Mouse (Mus musculus) adrenal gland, adult (tissue): ENCODE data around the gene Strn3.
A peak's percentile ranks its signal among the peaks of the same experiment; 100 is the strongest.
"Not testable (repeated sequence)": the region's sequence is repeated elsewhere in the genome, so short reads cannot be mapped to it uniquely, and the experiment has no call there.

Source experiments
- DNase-seq, 2 experiments: peaks; one replicate each; pipeline ENCODE4 v3.0.0; 2022 to 2023; ENCODE audit warnings: low spot score in 1 of 2; ENCODE audit not compliant: inconsistent age in 2 of 2

Strn3 gene

GRCm38 (mm10) chr12:51694096-51694495, 2.4 kb upstream of the Strn3 start:
- no peak for DNase-seq

GRCm38 (mm10) chr12:51693419-51693818, 1.7 kb upstream of the Strn3 start:
- no peak for DNase-seq

- peak; percentile 32 to 48 for DNase-seq
These were observed 1.2 kb upstream of the Strn3 start for GRCm38 (mm10) chr12:51692870-51693269.

- DNase-seq, result peak; percentile 85 to 96
These were observed 528 bp downstream of the Strn3 start, which contains the start of gene Ap4s1 for GRCm38 (mm10) chr12:51690893-51691844. Ap4s1 (plus strand) TSS chr12:51691033.

GRCm38 (mm10) chr12:51688546-51688945, 3.2 kb downstream of the Strn3 start:
- DNase-seq, result no peak

- DNase-seq, result peak in 1 of 2 experiments; percentile 67
These were observed 12.9 kb downstream of the Strn3 start for GRCm38 (mm10) chr12:51678844-51679243.

GRCm38 (mm10) chr12:51676442-51676841, 15.3 kb downstream of the Strn3 start:
- DNase-seq, result peak; percentile 43 to 80

- no peak for DNase-seq
These were observed 18.4 kb downstream of the Strn3 start for GRCm38 (mm10) chr12:51673270-51673669.

GRCm38 (mm10) chr12:51671231-51671891, 20.3 kb downstream of the Strn3 start:
- DNase-seq, result no peak

GRCm38 (mm10) chr12:51666708-51667430, 24.8 kb downstream of the Strn3 start:
- peak in 1 of 2 experiments; percentile 63 for DNase-seq

GRCm38 (mm10) chr12:51663908-51664307, 27.8 kb downstream of the Strn3 start:
- peak in 1 of 2 experiments; percentile 20 for DNase-seq

- DNase-seq, result no peak
These were observed 28.7 kb downstream of the Strn3 start for GRCm38 (mm10) chr12:51663011-51663410.

GRCm38 (mm10) chr12:51655944-51656465, 35.7 kb downstream of the Strn3 start:
- peak in 1 of 2 experiments; percentile 23 for DNase-seq

GRCm38 (mm10) chr12:51649401-51649800, 42.3 kb downstream of the Strn3 start:
- DNase-seq, result not testable (repeated sequence)

GRCm38 (mm10) chr12:51641871-51642270, 49.8 kb downstream of the Strn3 start:
- peak in 1 of 2 experiments; percentile 75 for DNase-seq

GRCm38 (mm10) chr12:51636689-51637470, 54.8 kb downstream of the Strn3 start:
- DNase-seq, result no peak

GRCm38 (mm10) chr12:51636260-51636659, 55.4 kb downstream of the Strn3 start:
- no peak for DNase-seq

GRCm38 (mm10) chr12:51633481-51633880, 58.2 kb downstream of the Strn3 start:
- no peak for DNase-seq

- DNase-seq, result no peak
These were observed 68.4 kb downstream of the Strn3 start for GRCm38 (mm10) chr12:51623366-51623694.

- DNase-seq, result no peak
These were observed 68.9 kb downstream of the Strn3 start for GRCm38 (mm10) chr12:51622670-51623365.
